Mouse (Mus musculus) pancreas, adult 10 weeks (tissue): ENCODE results near the gene Mfsd4b3. TPM values are rescaled to one million over a fixed set of nuclear protein-coding genes. Genes with fewer than 3 reads are reported as not detected.

Experiments
- polyA plus RNA-seq: library from polyadenylated mRNA; stranded (reverse); fragments of 350-450 nt; fragmentation: Illumina TruSeq; extraction: RNeasy Lipid Tissue Mini Kit (QIAGEN cat#74804); gene quantifications from one replicate; pipeline ENCODE4 v1.2.3, GENCODE M21; 2015; ENCODE audit warnings: low read depth, low replicate concordance; ENCODE audit not compliant: insufficient read depth

Mfsd4b3 gene
- polyA plus RNA-seq = not detected

DNA sequence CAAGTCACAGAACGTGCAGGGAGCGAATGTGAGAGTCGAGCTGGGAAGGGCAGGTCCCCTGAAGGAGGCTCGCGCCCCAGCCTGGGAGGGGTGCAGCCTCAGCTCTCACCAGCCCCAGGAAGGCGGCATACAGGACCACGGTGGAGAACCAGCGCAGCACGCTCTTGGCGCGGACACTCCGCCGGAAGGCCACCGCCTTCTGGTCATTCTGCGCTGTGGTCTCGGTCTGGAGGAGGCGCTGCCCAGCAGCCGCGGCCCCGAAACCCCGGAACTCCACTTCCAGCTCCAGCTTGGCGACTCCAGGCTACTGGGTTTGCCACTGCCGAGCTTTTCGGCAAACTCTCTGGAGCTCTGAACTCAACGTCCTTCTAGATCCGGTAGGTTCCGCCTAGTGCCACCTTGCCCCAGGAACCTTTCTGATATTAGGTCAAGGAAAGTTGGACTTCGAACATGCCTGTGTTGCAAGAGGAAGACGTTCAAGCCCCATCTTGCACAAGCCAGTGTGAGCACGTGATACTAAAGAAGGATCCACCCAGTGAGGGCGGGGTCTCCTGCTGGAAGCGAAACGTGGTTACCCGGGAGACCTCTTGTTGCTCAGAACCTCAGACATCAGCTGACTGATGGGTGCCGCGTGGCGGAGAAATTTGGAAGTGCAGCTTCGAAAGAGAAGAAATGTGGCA lies at the start of gene Mfsd4b3:
Mfsd4b3 (minus strand) TSS at position 393 of the 680 bp plus-strand sequence.

DNA sequence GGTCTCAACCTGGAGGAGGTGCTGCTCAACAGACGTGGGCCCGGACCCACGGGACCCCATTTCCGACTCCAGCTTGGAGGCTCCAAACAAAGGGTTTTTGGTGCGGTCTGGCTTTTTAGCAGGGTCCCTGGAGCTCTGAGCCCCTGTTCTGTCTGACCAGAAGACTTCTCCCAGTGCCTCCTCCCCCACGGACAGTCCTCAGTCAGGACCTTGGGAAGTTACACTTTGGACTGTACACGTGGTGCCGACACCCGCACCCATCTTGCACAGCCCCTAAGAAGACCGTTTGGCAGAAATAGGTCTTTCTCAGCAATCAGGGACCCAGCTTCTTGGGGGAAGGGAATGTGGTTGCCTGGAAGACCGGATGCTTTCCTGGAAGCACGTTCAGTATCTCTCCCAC lies 26.5 kb upstream of the Mfsd4b3 start, which contains the start of gene Mfsd4b5:
Mfsd4b5 (minus strand) TSS at position 181 of the 400 bp plus-strand sequence.

DNA sequence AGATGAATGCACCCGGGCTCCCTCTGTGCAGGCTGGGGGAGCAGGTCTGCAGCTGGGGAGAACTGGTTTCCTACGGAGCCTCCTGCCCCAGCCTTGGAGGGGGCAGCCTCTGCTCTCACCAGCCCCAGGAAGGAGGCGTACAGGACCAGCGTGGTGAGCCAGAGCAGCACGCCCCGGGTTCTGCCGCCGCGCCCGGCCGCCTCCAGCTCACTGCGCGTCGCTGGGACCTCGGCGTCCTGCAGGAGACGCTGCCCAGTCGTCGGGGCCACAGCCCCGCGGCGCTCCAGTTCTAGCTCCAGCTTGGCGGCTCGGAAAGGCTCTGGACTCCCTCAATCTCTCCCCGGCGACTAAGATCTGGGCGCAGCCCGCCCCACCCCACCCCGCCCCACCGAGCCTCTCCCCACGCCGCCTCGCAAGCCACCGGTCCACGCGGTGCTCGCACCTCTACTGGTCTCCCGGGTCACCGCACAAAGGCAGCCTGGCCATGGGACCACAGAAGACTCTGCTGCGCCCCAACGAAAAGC lies 33.3 kb downstream of the Mfsd4b3 start, which contains the start of gene Mfsd4b2:
Mfsd4b2 (minus strand) TSS at position 308 of the 524 bp plus-strand sequence.

DNA sequence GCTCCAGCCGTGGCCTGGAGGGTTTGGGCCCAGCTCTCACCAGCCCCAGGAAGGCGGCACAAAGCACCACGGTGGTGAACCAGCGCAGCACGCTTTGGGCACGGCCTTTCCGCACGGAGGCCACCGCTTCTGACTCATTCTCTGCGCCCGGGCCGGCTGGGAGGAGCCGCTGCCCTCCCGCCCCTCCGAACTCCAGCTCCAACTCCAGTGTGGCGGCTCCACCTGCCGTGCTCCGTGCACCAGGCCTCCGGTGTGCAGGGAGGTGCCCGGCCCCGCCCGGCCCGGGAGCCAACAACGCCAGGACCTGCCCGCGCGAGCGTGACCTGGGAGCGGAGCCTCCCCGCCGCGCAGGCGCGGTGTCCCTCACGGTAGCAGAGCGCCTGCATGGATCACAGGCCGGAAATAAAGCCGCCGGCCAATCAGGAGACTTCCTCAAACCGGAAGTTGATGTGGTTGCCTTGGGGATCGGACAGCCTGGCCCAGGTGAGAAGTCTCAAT lies 61.0 kb downstream of the Mfsd4b3 start, which contains the start of gene Mfsd4b4:
Mfsd4b4 (minus strand) TSS at position 365 of the 498 bp plus-strand sequence.

Other genes with a start within 250 kb of the Mfsd4b3 start
- gene Rev3l, start 228.0 kb downstream of the Mfsd4b3 start, polyA plus RNA-seq = 6.8 TPM
- gene Mfsd4b4, start 60.9 kb downstream of the Mfsd4b3 start, polyA plus RNA-seq = 1.3 TPM
- gene Mfsd4b2, start 33.2 kb downstream of the Mfsd4b3 start, polyA plus RNA-seq = not detected
- gene Mfsd4b5, start 26.5 kb upstream of the Mfsd4b3 start, polyA plus RNA-seq = not detected
- gene Mfsd4b1, start 65.1 kb upstream of the Mfsd4b3 start, polyA plus RNA-seq = not detected
- gene Slc16a10, start 182.1 kb upstream of the Mfsd4b3 start, polyA plus RNA-seq = 4.9 TPM